Mouse (Mus musculus): Measurements from ENCODE around the gene Rasgrp2.

Rasgrp2 gene

GRCm38 (mm10) chr19:6408749-6409148 is 9.6 kb downstream of the Rasgrp2 start:
- DNase-seq: no peak

- DNase-seq: no peak
Observed at GRCm38 (mm10) chr19:6409176-6409575, 10.0 kb downstream of the Rasgrp2 start.

DNA sequence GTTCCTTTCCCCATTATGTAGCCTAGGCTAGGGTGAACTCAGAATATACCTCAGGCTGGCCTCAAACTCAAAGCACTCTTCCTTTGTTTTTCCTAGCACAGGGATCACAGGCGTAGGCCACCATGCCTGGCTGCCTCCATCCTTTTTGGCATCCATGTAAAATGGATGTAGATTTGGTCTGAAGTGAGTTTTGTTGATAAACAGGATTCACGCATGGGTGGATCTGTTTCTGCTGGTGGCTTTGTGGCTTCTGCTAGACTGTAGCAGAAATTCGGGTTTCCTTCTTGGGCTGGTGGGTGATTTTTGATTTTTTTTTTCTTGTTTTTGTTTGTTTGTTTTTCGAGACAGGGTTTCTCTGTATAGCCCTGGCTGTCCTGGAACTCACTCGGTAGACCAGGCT is 10.8 kb downstream of the Rasgrp2 start:
- DNase-seq: no peak

DNA sequence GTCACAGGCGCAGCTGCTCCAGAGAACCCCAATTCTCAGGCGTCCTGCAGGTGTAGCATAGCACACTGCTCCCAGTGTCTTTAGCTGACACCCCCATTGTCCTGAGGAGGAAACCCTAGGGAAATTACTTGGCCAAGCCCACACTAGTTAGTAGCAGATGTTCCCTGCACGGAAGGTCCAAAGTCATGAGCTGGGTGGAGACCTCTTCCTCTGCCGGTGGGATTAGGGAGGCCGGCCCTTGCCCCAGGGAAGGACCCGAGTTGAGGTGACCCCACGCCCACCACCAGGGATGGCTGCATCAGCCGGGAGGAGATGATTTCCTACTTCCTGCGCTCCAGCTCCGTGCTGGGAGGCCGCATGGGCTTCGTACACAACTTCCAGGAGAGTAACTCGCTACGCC is 13.7 kb downstream of the Rasgrp2 start:
- DNase-seq: no peak

- peak; percentile 70 for DNase-seq
Observed at GRCm38 (mm10) chr19:6415454-6415853, 16.3 kb downstream of the Rasgrp2 start.

DNA sequence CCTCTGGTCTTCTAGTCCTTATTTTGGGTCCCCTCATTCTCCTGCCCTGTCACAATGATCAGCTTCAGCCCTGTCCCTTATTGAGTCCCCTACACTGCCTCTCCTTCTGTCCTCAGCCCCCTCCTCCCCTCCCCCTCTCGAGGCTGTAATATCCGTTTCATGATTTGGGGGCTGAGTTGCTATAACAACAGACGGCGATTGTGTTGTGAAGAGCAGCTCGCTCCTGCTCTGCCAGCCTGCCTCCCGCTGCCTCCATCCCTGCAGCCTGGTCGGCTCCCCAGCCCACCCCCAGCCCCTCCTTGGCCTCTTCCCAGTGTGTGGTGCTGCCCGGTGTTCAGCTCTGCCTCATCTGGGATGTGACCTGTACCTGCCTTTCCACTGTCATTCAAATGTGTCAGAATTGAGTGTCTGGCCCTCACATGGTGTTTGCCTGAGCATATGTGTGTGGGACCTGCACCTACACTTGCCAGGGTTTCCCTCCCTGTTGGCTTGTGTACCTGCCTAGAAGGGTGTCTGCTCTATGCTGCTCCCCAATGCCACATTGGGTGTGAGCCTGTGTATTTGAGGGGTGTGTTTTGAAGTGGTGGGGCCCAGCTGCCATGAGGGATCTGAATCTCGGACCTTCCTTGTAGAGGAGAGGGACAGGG is 17.1 kb downstream of the Rasgrp2 start:
- DNase-seq: no peak

DNA sequence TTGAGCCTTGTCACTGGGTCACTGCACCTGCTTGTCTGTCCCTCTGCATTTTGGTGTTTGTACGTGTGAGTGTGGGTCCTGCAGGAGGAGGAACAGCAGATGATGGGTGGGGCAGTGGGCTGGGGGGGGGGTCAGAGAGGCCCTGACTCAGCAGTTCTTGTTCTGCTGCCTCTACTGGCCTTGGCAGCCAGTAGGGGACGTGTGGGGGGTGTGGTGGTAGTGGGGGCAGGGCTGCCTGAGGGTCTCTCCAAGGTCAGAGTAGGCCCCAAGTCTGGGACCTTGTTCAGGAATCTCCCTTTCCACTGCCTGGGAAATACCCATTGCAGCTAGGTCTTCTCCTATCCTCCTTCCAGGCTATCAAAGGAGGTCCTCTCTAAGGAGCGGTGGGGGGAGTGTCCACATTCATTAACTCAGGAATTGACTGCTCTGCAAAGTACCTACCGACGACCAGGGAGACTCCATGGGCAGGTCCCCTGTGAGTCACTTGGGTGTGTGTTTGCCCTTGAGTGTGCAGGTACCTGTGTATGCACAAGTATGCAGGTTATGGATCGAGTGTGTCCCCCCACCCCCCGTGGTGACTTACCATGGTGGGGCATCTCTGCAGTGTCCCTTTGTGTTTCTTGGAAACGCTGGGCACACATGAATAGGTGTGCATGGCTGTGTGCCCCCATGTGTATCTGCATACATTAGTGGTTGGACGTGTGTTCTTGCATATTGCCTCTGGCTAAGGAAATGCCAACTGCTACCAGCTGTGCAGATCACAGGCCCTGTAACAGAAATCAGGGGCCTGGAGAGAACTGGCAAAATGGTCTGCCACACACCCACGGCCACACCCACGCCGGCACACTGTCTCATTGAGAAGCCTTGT is 18.0 kb downstream of the Rasgrp2 start:
- DNase-seq: no peak

GRCm38 (mm10) chr19:6418233-6418879 is 19.2 kb downstream of the Rasgrp2 start, which contains the start of gene Nrxn2:
Gene Nrxn2 (plus strand): TSS chr19:6418731.
- peak; percentile 89 for DNase-seq

GRCm38 (mm10) chr19:6418984-6419692 is 20.0 kb downstream of the Rasgrp2 start:
- no peak for DNase-seq

DNA sequence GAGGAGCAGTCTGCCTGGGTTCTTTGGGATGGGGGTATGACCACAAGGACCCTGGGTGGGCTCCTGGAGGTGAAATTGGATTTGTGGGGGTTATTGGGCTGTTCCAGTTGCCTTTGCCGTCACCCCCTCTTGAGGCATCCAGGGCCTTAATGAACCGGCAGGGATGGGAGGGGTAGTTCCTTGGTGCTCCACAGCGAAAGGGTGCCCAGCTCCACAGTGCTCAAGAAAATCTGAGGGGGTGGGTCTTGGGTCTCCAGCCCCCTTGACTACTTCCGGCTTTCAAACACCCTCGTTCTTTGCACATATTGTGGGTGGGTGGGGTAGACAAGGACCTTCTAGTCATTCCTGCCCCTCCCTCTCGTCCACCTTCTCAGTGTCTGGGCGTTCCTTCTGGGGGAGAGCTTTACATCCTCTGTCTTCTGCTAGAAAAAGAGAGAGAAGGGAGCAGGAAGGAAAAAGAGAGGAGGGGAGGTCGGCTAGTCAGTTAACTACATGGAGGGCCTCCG is 20.7 kb downstream of the Rasgrp2 start:
- DNase-seq: no peak

GRCm38 (mm10) chr19:6420481-6421210 is 21.5 kb downstream of the Rasgrp2 start:
- no peak for DNase-seq

DNA sequence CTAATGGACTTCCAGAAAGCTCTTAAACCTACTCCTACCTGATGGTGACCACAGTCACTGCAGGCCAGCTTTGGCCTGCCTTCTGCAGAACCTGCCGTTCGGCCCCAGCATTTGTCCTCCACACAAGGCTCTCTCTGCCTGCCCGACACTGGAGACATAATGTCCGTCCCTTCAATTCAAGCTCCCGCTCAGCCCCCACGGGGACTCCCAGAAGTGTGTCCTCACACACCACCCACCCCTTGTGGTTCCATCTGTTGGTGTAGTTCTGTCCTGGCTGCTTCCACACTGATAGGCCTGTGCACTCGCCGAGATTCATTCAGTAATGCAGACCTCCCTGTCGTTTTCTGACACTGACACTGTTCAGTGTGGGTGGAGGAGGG is 22.1 kb downstream of the Rasgrp2 start:
- no peak for DNase-seq

DNA sequence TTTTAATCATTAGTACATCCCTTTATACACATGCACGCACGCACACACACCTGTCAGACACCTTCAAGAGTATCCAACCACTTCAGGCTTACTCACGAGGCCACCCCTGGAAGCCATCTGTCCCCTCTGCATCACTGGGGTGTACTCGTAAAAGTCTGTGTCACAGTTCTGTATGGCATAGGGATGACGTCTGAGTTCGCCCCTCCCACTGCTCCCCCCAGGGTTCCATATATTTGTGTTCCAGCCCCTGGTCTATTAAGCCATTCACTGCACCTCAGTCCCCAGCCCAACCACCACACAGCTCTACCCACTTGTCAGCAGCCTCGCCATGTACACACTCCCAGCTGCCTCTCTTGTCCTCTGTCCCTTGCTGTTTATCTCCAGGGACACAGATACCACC is 22.9 kb downstream of the Rasgrp2 start:
- DNase-seq: no peak

DNA sequence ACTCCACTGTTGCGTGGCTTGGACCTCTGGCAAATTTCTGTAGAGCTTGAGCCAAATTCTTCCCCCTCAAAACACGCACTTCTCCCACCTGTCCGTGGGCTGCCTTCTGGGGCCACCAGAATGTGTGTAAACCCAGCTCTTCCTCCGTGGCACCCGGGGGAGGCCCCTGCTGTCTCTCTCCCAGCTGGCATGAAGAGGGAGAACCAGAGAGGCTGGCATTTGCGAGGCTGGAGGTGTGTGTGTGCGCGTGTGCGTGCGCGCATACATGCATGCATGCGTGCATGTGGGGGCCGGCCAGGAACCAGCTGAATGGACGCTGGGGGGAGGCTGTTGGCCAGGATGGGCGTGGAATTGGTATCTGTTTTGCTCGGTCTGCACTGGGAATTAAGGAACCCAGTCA is 24.1 kb downstream of the Rasgrp2 start:
- no peak for DNase-seq

- DNase-seq: no peak
Observed at GRCm38 (mm10) chr19:6424137-6424881, 25.2 kb downstream of the Rasgrp2 start.

DNA sequence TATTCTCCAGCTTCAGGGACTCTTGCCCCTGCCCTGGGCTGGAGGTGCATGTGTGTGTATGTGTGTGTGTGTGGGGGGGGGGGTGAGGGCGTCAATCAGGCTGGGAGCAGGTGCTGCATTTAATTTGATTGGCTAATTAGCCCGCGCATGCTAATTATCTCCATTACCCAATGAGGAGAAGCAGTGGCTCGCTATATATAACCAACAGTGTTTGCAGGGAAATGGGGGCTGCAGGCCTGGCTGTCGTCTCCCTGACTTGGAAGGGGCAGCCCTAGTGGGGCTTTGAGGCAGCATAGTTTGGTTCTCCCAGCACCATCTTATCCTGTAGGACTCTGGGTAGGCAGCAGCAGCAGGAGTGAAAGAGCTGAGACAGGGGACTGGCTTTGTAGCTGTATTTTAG is 26.5 kb downstream of the Rasgrp2 start:
- DNase-seq: no peak

GRCm38 (mm10) chr19:6426703-6427500 is 27.8 kb downstream of the Rasgrp2 start:
- peak; percentile 70 for DNase-seq

- peak; percentile 43 for DNase-seq
Observed at GRCm38 (mm10) chr19:6427653-6428434, 28.7 kb downstream of the Rasgrp2 start.

DNA sequence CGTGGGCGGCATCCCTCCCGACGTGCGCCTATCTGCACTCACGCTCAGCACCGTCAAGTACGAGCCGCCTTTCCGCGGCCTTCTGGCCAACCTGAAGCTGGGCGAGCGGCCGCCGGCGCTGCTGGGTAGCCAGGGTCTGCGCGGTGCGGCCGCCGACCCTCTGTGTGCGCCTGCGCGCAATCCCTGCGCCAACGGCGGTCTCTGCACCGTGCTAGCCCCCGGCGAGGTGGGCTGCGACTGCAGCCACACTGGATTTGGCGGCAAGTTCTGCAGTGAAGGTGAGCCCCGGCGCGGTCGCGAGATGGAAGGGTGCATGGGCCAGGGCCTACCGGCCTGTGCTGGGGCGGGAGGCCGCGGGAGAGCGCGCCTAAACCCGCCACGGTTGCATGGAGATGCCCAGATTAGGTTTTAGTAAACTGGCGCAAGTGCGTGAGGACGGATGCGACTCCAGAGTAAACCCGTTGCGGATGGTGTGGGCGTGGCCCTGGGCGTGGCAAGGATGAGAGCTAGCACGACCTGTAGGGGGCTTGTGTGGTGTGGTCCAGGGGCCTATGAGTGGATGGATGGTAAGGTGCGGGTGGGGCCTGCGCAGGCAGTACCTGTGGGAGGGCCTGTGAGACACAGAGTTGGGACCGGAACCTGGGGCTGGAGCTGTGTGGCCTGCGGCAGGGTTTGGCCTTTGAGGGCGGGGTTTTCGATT is 29.5 kb downstream of the Rasgrp2 start:
- no peak for DNase-seq
